Mouse (Mus musculus) kidney, embryonic 16.5 days (tissue): ENCODE measurements around the gene Dph1. TPM values are rescaled to one million over a fixed set of nuclear protein-coding genes. Genes with fewer than 3 reads are reported as not detected.

Experiments used
- ATAC-seq: fragments of 200-750 bp; cut with Nextera tagmentation; 2 replicates; pipeline ENCODE4 v1.8.0; 2017; ENCODE audit warnings: moderate TSS enrichment; ENCODE audit not compliant: low FRiP score, low TSS enrichment
- H3K27ac ChIP-seq: fragments of 300-500 bp; sonication (generic); 2 replicates; pipeline ENCODE4 v1.5.1; 2014; ENCODE audit warnings: low read length
- H3K27me3 ChIP-seq: fragments of 300-500 bp; sonication (generic); 2 replicates; pipeline ENCODE4 v1.6.1; 2014; ENCODE audit warnings: low read length, control low read depth, mixed read lengths; ENCODE audit not compliant: insufficient read depth
- H3K36me3 ChIP-seq: fragments of 300-500 bp; sonication (generic); 2 replicates; pipeline ENCODE4 v1.6.1; 2014; ENCODE audit warnings: low read length, control low read depth, mixed read lengths; ENCODE audit not compliant: insufficient read depth
- H3K4me1 ChIP-seq: fragments of 300-500 bp; sonication (generic); 2 replicates; pipeline ENCODE4 v1.6.1; 2014; ENCODE audit warnings: low read length, control low read depth, mixed read lengths; ENCODE audit not compliant: insufficient read depth
- H3K4me2 ChIP-seq: fragments of 300-500 bp; sonication (generic); replicated peaks from 2 replicates; pipeline ENCODE4 v1.6.1; 2014; ENCODE audit warnings: low read depth, low read length
- H3K4me3 ChIP-seq: fragments of 300-500 bp; sonication (generic); 2 replicates; pipeline ENCODE4 v1.5.1; 2014; ENCODE audit warnings: mild to moderate bottlenecking, low read length
- H3K9ac ChIP-seq: fragments of 300-500 bp; sonication (generic); replicated peaks from 2 replicates; pipeline ENCODE4 v1.6.1; 2014; ENCODE audit warnings: low read length
- H3K9me3 ChIP-seq: fragments of 300-500 bp; sonication (generic); 2 replicates; pipeline ENCODE4 v1.6.1; 2016; ENCODE audit warnings: low read length, control low read depth
- WGBS: fragments of 180-500 bp; shearing (Covaris S2); extraction: QIAGEN DNeasy Blood & Tissue Kit; methylation state at CpG from one replicate; pipeline ENCODE4 v1.1.7; 2014; 5-methylcytosine and 5-hydroxymethylcytosine counted together
- polyA plus RNA-seq: library from polyadenylated mRNA; unstranded; fragments of >200 nt; fragmentation: Nextera tagmentation; extraction: Ambion mirVana; gene quantifications from 2 replicates; pipeline ENCODE4 v1.2.1, GENCODE M21; 2015

Dph1 gene
- polyA plus RNA-seq, 1 experiment from 2014 or later = 28.4 TPM

DNA sequence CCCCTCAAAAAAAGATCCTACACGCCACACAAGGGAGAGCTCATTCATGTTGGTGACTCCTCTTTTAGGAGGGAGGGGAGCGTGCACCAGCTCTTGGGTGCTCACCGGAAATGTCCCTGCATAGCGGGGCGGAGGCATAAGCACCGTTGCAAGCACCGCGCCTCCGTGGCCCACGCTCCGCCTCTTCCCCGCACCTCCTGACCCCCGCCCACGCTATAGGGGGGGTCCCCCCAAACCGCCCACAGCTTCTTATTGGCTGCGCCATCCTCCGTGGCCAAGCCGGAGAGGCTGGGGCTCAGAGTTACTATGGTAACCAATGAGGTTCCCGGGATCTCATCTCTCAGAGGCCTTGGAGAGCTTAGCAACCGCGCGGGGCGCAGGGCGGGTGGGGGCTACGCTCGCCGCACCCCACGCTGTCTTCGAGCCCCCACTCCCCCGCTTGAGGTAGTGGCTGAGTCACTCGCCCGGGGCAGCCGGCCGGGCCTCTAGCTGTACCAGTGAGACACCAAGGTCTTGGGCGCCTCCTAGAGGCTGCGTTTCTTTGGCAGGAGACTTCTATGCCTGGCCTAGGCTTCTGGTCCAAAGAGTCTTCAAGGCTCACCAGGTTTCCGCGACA lies 20.8 kb downstream of the Dph1 start:
- ATAC-seq = peak; percentile 53
- H3K27me3 ChIP-seq = peaks cover 66% of the 10 kb centered on the region
- H3K36me3 ChIP-seq = 0 out of 2 replicates have a peak, but pooled peaks cover 5% of the 10 kb centered on the region
- peak overlapping the region; percentile 76 for H3K4me3 ChIP-seq
- peak overlapping the region; percentile 20; the same call in 1 of the 2 replicates for H3K9ac ChIP-seq
- under 1% methylated on average over 38 of the region's 38 CpGs for WGBS
- H3K9me3 ChIP-seq = no peaks in the 10 kb centered on the region
- peak overlapping the region; percentile 90 for H3K4me2 ChIP-seq
- H3K27ac ChIP-seq = peak overlapping the region; percentile 41; the same call in 1 of the 2 replicates
- H3K4me1 ChIP-seq = peaks cover 69% of the 10 kb centered on the region

DNA sequence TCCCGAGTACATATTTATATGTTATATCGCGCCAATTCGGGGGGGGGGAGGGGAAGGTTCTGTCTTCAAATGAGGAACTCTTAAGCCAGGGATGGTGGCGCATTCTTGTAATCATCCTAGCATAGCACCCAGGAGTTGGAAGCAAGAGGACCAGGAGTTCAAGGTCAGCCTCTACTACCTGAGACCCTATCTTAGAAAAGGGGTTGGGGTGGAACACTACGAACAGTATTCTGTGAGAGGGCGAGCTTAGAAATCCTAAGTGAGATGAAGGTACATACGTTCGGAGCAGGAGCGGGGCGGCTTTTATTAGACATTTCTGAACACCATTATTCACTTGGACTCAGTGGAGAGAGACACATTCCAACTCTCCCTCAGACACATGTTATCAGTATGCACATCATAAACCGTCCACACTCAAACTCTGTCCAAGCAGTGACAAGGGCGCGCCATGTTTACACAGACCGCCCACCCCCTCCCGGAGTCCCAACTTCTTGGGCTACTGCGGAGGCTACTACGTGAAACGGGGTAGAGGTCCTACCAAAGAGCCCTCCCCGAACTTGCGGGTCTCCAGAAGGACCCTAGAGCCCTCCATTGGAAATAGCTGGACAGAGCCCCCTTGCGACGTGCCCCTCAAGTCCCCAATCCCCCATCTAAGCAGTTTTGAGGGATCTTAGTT lies 21.5 kb downstream of the Dph1 start, which contains the start of gene Hic1:
Hic1 (minus strand) TSS at position 115 of the 676 bp plus-strand sequence.
- no peak for ATAC-seq
- Histone ChIP-seq H3K4me2 (peak within 1 kb of the TSS; percentile 90), H3K9me3 (no peaks in the 10 kb centered on the region), H3K27me3 (peaks cover 72% of the 10 kb centered on the region), H3K9ac (peak within 1 kb of the TSS; percentile 77), H3K27ac (peak within 1 kb of the TSS; percentile 92), H3K36me3 (peaks cover 5% of the 10 kb centered on the region; the same call in 1 of the 2 replicates), H3K4me1 (peaks cover 69% of the 10 kb centered on the region), H3K4me3 (peak within 1 kb of the TSS; percentile 76)
- WGBS = 3% methylated on average over 23 of the region's 23 CpGs

DNA sequence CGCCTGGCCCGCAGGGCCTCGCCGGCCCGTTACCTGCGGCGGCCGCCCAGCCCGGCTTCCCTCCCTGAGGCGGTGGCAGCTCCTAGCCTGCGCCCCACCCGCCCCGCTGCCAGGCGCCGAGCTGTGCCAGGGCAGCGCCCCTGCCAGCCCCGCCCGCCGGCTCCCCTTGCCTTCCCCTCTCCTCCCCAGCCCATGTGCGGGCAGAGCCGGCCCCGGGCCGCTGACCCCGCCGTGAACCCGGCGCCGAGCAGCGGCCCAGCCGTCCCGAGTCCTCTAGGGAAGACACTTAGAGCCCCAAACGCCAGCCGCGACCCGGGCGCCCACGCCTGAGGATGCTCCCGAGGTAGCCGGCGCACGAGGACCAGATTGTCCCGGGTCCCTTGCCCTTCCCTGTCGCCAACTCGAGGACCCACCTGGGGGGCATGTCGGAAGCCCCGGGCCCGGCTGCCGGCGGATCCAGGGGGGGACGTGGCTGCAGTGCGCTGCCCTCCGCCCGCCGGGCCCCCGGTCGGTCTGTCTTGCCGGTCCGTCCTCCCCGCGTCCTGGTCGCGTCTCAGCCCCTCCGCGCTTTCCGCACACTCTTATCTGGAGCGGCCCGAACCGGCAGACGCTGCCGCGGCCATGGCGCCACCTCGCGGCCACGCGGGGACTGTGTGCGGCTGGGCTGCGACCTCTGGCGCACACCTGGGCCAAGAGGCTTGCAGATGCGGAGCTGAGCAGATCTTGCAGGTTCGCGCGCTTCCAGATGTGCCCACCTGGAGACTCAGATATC lies 22.3 kb downstream of the Dph1 start:
- peak overlapping the region; percentile 76 for H3K4me3 ChIP-seq

DNA sequence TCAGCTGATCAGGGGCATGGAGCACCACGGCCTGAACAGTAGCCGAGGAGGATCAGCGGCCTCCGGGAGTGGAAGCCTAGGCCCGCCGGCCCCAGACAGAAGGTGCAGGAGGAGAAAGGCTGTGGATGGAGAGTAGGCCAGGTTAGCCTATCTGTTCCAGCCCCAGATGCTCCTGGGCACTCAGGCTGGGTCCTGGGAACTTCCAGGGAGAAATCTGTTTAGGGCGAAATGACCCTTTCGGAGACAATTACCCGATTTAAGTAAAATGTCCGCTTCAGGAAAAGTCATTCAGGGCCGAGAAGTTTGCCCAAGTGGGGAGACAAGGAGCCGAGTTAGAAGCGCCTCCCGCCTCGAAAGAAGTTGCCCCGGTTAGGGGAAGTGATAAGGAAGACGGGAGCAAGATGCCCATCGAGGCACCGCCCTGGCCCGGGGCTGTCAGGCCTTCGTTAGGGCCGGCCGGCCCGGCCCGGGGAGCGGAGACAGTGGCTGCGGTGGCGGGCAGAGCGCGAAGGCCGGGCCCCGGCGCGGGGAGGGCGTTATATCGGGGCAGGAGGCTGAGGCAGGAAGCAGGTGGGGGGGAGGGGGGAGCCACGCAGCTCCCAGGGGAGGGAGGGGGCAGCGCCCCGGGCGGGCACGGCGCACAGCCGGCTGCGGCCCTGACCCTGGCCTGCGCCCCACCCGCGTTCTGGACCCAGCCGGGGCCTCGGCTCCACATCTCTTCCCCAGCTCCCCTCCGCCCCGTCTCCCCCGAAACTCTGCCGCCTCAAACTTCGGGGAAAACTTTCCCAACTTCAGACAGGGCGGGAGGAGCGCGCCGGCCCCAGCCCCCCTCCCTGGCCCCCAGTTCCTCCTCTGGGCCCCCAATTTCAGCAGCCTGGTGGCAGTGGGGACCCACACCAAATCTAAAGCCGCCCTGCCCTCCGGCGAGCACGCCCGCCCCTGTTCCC lies 23.1 kb downstream of the Dph1 start:
- peak overlapping the region; percentile 90 for H3K4me2 ChIP-seq
- H3K9ac ChIP-seq = peak overlapping the region; percentile 77
- 2% methylated on average over 48 of the region's 63 CpGs for WGBS
- peak overlapping the region; percentile 92 for H3K27ac ChIP-seq
- H3K27me3 ChIP-seq = peaks cover 75% of the 10 kb centered on the region
- no peak for ATAC-seq
- H3K9me3 ChIP-seq = no peaks in the 10 kb centered on the region
- peaks cover 14% of the 10 kb centered on the region; the same call in 1 of the 2 replicates for H3K36me3 ChIP-seq
- H3K4me1 ChIP-seq = peaks cover 65% of the 10 kb centered on the region
- H3K4me3 ChIP-seq = peak overlapping the region; percentile 76

More for the DNA sequence above, 22.3 kb downstream of the Dph1 start:
- Histone ChIP-seq H3K9ac (peak overlapping the region; percentile 77), H3K36me3 (peaks cover 5% of the 10 kb centered on the region; the same call in 1 of the 2 replicates), H3K4me2 (peak overlapping the region; percentile 90), H3K27me3 (peaks cover 78% of the 10 kb centered on the region), H3K9me3 (no peaks in the 10 kb centered on the region), H3K4me1 (peaks cover 66% of the 10 kb centered on the region), H3K27ac (peak overlapping the region; percentile 92)
- peak; percentile 27; the same call in 1 of the 2 replicates for ATAC-seq
- 0% methylated on average over 75 of the region's 83 CpGs for WGBS

DNA sequence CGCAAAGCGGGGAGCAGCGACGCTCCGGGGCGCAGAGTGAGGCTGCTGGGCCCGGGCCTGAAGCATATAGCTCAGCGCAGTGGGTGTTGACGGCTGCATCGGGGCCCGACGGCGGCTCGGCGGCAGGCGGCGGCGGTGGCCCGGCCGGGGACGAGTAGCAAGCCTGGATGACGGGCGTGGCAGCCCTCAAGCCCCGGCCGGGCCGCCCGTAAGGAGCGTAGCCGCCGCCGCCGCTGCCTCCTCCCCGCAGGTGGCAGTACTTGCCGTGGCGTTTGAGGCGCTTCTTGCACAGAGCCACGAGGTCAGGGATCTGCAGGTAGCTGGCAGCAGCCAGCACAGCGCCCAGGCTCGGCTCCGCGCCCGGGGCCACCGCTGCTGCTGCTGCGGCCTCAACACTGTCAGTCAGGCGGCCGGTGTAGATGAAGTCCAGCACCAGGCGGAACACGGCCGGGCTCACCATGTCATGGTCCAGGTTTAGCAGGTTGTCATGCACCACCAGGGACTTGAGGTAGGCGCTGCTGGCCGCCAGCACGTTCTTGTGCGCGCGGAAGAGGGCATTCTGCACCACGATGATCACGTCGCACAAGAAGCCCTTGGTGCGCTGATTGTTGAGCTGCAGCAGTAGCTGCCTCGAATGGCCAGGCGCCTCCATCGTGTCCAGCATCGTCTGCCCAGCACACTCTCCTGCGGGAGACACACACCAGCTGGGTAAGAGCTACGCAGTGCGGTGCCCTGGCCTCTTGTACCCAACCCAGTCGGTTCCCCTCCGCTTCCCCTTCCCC lies 24.0 kb downstream of the Dph1 start:
- Histone ChIP-seq H3K27ac (peak overlapping the region; percentile 92), H3K9me3 (no peaks in the 10 kb centered on the region), H3K4me1 (peaks cover 63% of the 10 kb centered on the region), H3K9ac (peak overlapping the region; percentile 77), H3K36me3 (peaks cover 20% of the 10 kb centered on the region), H3K4me2 (peak overlapping the region; percentile 90), H3K4me3 (peak overlapping the region; percentile 76), H3K27me3 (peaks cover 66% of the 10 kb centered on the region)
- ATAC-seq = no peak
- WGBS = 4% methylated on average over 63 of the region's 68 CpGs

DNA sequence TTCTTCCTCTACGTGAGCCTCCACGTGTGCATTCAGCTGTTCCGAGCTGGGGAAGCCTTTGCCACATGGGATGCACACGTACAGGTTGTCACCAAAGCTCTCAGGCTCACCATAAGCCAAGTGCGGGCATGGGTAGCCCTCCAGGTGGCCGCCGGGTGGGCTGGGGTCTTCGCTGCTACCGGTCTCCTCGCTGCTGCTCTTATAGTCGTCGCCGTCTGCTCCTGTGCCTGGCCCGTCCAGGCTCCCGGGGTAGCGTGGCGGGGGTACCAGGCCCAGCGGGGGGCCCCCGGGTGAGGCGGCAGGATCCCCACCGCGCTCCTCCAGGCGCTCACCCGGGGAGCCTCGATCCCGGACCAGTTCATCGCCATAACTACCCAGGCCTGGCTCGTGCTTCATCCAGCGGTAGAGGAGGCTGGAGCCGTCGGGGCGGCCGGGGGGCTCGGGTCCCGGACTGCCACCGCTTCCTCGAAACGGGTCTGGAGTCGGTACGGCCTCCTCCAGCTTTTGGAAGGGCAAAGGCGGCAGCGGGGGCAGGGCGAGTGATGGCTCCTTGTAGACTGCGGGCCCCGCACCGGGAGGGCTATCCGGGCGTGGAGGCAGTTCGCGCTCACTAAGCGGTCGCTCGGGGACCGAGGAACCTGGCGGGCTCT lies 24.7 kb downstream of the Dph1 start:
- Histone ChIP-seq H3K4me1 (peaks cover 62% of the 10 kb centered on the region), H3K4me3 (peak overlapping the region; percentile 76), H3K4me2 (peak overlapping the region; percentile 90), H3K27ac (peak overlapping the region; percentile 92), H3K36me3 (peaks cover 26% of the 10 kb centered on the region), H3K27me3 (peaks cover 59% of the 10 kb centered on the region), H3K9ac (peak overlapping the region; percentile 77), H3K9me3 (no peaks in the 10 kb centered on the region)
- 9% methylated on average over 55 of the region's 55 CpGs for WGBS
- ATAC-seq = no peak

DNA sequence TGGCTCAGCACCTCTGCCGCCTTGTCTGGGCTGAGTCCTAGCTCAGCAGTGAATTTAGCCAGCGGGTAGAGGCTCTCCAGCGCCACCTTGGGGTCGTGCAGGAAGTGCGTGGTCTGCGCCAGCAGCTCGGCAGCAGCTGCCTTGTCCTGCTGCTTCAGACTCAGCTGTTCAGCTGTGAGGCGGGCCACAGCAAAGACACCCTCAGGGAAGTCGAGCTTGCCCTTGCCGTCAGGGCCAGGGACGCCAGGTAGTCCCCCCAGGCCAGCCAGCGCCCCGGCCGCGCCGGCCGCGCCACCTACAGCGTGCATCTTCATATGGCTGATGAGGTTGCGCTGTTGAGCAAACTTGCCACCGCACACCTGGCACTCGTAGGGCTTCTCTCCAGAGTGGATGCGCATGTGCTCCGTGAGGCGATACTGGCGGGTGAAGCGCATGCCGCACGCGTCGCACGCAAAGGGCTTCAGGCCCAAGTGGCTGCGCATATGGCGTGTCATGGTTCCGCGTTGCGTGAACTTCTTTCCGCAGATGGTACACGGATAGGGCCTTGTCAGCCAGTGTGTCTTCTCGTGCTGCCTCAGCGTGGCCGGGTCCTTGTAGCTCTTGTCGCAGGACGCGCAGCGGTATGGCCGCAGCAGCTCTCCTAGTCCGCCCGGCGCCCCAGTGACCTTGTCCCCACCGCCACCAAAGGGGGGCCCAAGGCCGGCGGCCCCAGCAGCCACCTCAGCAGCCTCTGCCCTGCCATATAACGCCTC lies 25.4 kb downstream of the Dph1 start:
- Histone ChIP-seq H3K27me3 (peaks cover 52% of the 10 kb centered on the region), H3K4me2 (peak overlapping the region; percentile 90), H3K4me1 (peaks cover 58% of the 10 kb centered on the region), H3K9me3 (no peaks in the 10 kb centered on the region), H3K27ac (peak overlapping the region; percentile 92), H3K9ac (peak overlapping the region; percentile 77), H3K4me3 (peak overlapping the region; percentile 76), H3K36me3 (peaks cover 28% of the 10 kb centered on the region)
- 9% methylated on average over 54 of the region's 54 CpGs for WGBS
- no peak for ATAC-seq

DNA sequence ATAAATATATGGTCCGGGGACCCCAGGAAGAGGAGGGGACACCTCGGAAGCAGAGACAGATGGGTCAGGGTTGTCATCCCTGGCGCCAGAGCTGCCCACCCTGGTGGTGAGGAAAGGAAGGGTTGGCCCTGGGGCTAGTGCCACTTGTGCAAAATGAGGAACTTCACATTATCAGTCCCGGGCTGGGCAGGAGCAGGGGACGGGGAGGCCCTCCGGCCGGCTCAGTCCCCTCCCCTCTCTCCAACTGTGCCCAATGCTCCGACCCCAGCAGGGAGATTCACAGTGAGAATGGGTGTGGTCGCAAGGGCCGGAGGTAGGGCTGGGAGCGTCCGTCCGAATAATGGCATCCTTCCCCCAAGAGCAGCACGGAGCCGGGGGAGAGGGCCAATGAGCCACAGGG lies 26.3 kb downstream of the Dph1 start:
- Histone ChIP-seq H3K27me3 (peaks cover 46% of the 10 kb centered on the region), H3K27ac (peak overlapping the region; percentile 92), H3K36me3 (peaks cover 34% of the 10 kb centered on the region), H3K9me3 (no peaks in the 10 kb centered on the region), H3K9ac (peak overlapping the region; percentile 77), H3K4me1 (peaks cover 54% of the 10 kb centered on the region), H3K4me3 (peak overlapping the region; percentile 76), H3K4me2 (peak overlapping the region; percentile 90)
- ATAC-seq = no peak
- 13% methylated on average over 15 of the region's 15 CpGs for WGBS
